In the genomic region with DNA sequence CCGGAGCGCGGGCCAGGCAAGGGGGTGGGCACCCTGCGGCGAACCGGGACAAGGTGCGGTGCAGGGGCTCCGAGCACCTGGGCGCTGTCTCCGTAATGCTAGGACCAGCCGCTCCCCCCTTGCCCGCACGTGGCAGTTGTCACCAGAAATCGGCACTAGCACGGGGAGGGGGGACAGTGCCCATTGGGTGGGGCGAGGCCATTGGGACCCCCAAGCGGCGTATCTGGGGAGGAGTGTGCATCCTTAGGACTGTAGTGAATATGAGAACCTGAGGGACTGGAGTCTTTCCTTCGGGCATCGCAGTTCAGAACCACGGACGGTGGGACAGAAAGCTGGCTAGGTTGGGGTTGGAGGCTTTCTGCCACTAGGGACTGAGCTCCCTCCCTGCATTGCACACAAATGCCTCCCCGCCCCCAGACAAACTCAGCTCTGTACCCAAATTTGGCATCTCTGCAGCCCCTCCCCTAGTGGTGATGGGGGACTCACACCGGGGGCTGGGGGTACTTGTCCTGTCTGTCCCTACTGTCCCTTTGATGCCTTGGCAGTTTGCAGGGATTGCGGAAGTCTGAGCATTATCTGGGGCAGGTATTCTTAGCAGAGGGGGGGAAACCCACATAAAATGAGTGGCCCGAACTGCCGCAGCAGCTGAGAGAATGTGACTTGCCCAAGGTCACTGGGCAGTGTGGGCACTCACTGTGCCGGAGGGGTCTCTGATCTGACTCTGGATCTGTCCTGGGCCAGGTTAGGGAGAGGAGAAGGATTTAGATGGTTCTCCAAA, we compare ENCODE assay signal across 8 mouse cellular contexts. TPM values are rescaled to one million over a fixed set of nuclear protein-coding genes. Genes with fewer than 3 reads are reported as not detected.
DNase-seq lines count a peak whose midpoint lies in the region; ATAC-seq lines count a peak whose summit lies in the region.

No protein-coding gene starts in this region.

- H3K27ac ChIP-seq in hindbrain, embryonic 14.5 days, result peak overlapping the region; percentile 93
- H3K27ac ChIP-seq in midbrain, embryonic 14.5 days (replicated peaks; ENCODE audit: low read depth, low read length), result peak overlapping the region; percentile 93

- H3K36me3 ChIP-seq in hindbrain, embryonic 14.5 days (replicated peaks; ENCODE audit: control insufficient read depth, insufficient read depth), result no peaks in the 10 kb centered on the region
- no peaks in the 10 kb centered on the region for H3K36me3 ChIP-seq in midbrain, embryonic 14.5 days (ENCODE audit: control insufficient read depth, insufficient read depth, low read length)

- H3K9ac ChIP-seq in hindbrain, embryonic 14.5 days, result peak overlapping the region; percentile 95
- peak overlapping the region; percentile 85 for H3K9ac ChIP-seq in midbrain, embryonic 14.5 days (replicated peaks; ENCODE audit: low read length)

- H3K4me2 ChIP-seq in hindbrain, embryonic 14.5 days (replicated peaks), result peak overlapping the region; percentile 83
- H3K4me2 ChIP-seq in midbrain, embryonic 14.5 days (ENCODE audit: low read length), result peak overlapping the region; percentile 88

- WGBS in hindbrain, embryonic 14.5 days, result 7% methylated on average over 28 of the region's 28 CpGs
- WGBS in midbrain, embryonic 14.5 days, result 5% methylated on average over 28 of the region's 28 CpGs

- no peak for ATAC-seq in cerebellum, adult (ENCODE audit: insufficient number of reproducible peaks, low FRiP score, low TSS enrichment)
- ATAC-seq in hindbrain, embryonic 14.5 days (ENCODE audit: low FRiP score), result 0 out of 2 replicates have a peak, but pooled peaks have one; percentile 14
- peak; percentile 21; the same call in 1 of the 2 replicates for ATAC-seq in midbrain, embryonic 14.5 days (ENCODE audit: low FRiP score, low TSS enrichment)

- no peaks in the 10 kb centered on the region for H3K9me3 ChIP-seq in hindbrain, embryonic 14.5 days (ENCODE audit: control insufficient read depth, low read length)
- no peaks in the 10 kb centered on the region for H3K9me3 ChIP-seq in midbrain, embryonic 14.5 days (ENCODE audit: control insufficient read depth, low read length)

- H3K27me3 ChIP-seq in hindbrain, embryonic 14.5 days (ENCODE audit: control insufficient read depth, insufficient read depth, low read length), result no peaks in the 10 kb centered on the region
- 0 out of 2 replicates have a peak, but pooled peaks cover 12% of the 10 kb centered on the region for H3K27me3 ChIP-seq in midbrain, embryonic 14.5 days (ENCODE audit: control insufficient read depth, insufficient read depth, low read length)

- peak; percentile 60 for DNase-seq in cerebellum, adult 11 months
- DNase-seq in A20 (ENCODE audit: low read depth, low spot score), result peak; percentile 61
- DNase-seq in embryo, embryonic 9.5 days (ENCODE audit: extremely low spot score), result peak; percentile 26
- DNase-seq in hindbrain, embryonic 14.5 days (ENCODE audit: low spot score), result no peak
- peak; percentile 51 for DNase-seq in midbrain, embryonic 14.5 days
- no peak for DNase-seq in urinary bladder, postnatal 4 days (ENCODE audit: low spot score in 2 of 2)
- no peak for DNase-seq in frontal cortex, postnatal 25 days (ENCODE audit: low spot score in 2 of 2)

- peaks cover 37% of the 10 kb centered on the region for H3K4me1 ChIP-seq in hindbrain, embryonic 14.5 days (replicated peaks; ENCODE audit: control insufficient read depth, insufficient read depth, low read length)
- H3K4me1 ChIP-seq in midbrain, embryonic 14.5 days (ENCODE audit: control insufficient read depth, insufficient read depth, low read length), result peaks cover 35% of the 10 kb centered on the region

- peak overlapping the region; percentile 79 for H3K4me3 ChIP-seq in hindbrain, embryonic 14.5 days (replicated peaks; ENCODE audit: low read length)
- H3K4me3 ChIP-seq in midbrain, embryonic 14.5 days (replicated peaks; ENCODE audit: low read depth, low read length), result peak overlapping the region; percentile 85

RNA-seq across cellular contexts. Expression of gene Sema7a, which starts 1.1 kb away (rescaled TPM):
- polyA plus RNA-seq in hindbrain, embryonic 14.5 days (2014; fragmentation: Nextera tagmentation; extraction: Ambion mirVana), result 6.3 and 7.3 TPM in 2 replicates
- polyA plus RNA-seq in midbrain, embryonic 14.5 days (2014; fragmentation: Nextera tagmentation; extraction: Ambion mirVana), result 3.2 and 3.7 TPM in 2 replicates

RNA-seq across cellular contexts. Expression of gene Ubl7, which starts 30.3 kb away (rescaled TPM):
- polyA plus RNA-seq in hindbrain, embryonic 14.5 days (2014; fragmentation: Nextera tagmentation; extraction: Ambion mirVana), result 151 and 160 TPM in 2 replicates
- polyA plus RNA-seq in midbrain, embryonic 14.5 days (2014; fragmentation: Nextera tagmentation; extraction: Ambion mirVana), result 165 and 172 TPM in 2 replicates

Comparison
In these comparisons a context has a peak if more than half of its experiments do, and no peak if none do; other contexts are left out.
1. DNase-seq: peak in cerebellum, adult 11 months (single experiment), A20 (single experiment), embryo, embryonic 9.5 days (single experiment) and midbrain, embryonic 14.5 days (single experiment); none in hindbrain, embryonic 14.5 days (single experiment), urinary bladder, postnatal 4 days (0 of 2) and frontal cortex, postnatal 25 days (0 of 2).